ENCODE assay signal across 8 mouse cellular contexts in the genomic region with DNA sequence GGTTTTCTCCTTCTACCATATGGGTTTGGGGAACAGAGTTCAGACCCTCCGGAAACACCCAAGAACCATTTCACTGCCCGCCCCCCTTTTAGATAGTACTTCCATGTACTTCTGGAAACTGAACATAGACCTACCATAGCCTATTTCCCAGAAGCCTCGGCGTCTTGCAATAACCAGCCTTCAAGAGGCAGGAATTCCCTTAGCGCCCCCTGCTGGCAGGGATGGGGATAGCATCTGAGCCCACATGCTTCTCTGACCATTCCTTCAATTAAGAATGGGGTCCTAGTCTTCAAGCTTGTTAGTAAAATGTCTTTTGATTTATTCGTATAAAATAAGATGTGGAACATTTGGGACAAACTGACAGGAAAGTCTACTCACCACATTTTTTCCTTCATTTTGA.
DNase-seq lines count a peak whose midpoint lies in the region; ATAC-seq and TF ChIP-seq lines count a peak whose summit lies in the region.

No protein-coding gene starts in this region.

- no peaks in the 10 kb centered on the region for H3K27me3 ChIP-seq in forebrain, embryonic 11.5 days (ENCODE audit: control insufficient read depth, insufficient read depth, low read length)
- no peaks in the 10 kb centered on the region for H3K27me3 ChIP-seq in forebrain, embryonic 16.5 days (replicated peaks; ENCODE audit: control insufficient read depth, insufficient read depth, low read length)
- H3K27me3 ChIP-seq in midbrain, embryonic 14.5 days (ENCODE audit: control insufficient read depth, insufficient read depth, low read length) = no peaks in the 10 kb centered on the region
- H3K27me3 ChIP-seq in midbrain, embryonic 13.5 days = no peaks in the 10 kb centered on the region
- no peaks in the 10 kb centered on the region for H3K27me3 ChIP-seq in hindbrain, postnatal 0 days (ENCODE audit: insufficient read depth, low read length)

- TF ChIP-seq CTCF in hindbrain, postnatal 0 days (IDR thresholded peaks at IDR 0.05; ENCODE audit: low read depth) = peak; percentile 85

- ATAC-seq in forebrain, embryonic 11.5 days (replicated peaks; ENCODE audit: low FRiP score) = no peak
- ATAC-seq in forebrain, embryonic 16.5 days = no peak
- no peak for ATAC-seq in midbrain, embryonic 14.5 days (ENCODE audit: low FRiP score, low TSS enrichment)
- ATAC-seq in midbrain, embryonic 13.5 days = no peak
- no peak for ATAC-seq in hindbrain, postnatal 0 days
- peak; percentile 51; the same call in 1 of the 2 replicates for ATAC-seq in megakaryocyte progenitor cell, adult 5-6 weeks (replicated peaks; ENCODE audit: poor library complexity)
- no peak for ATAC-seq in inflammation-experienced regulatory T-cells, adult 6 months

- no peak overlapping the region for H3K4me3 ChIP-seq in forebrain, embryonic 11.5 days (ENCODE audit: low read depth, low read length)
- H3K4me3 ChIP-seq in forebrain, embryonic 16.5 days (replicated peaks; ENCODE audit: low read length) = no peak overlapping the region
- H3K4me3 ChIP-seq in midbrain, embryonic 14.5 days (replicated peaks; ENCODE audit: low read depth, low read length) = no peak overlapping the region
- H3K4me3 ChIP-seq in midbrain, embryonic 13.5 days (replicated peaks) = no peak overlapping the region
- no peak overlapping the region for H3K4me3 ChIP-seq in hindbrain, postnatal 0 days (ENCODE audit: low read length)

- 50% methylated on average over 6 of the region's 6 CpGs for WGBS in forebrain, embryonic 11.5 days
- WGBS in forebrain, embryonic 16.5 days = 53% methylated on average over 6 of the region's 6 CpGs
- WGBS in midbrain, embryonic 14.5 days = 51% methylated on average over 6 of the region's 6 CpGs
- 50% methylated on average over 6 of the region's 6 CpGs for WGBS in midbrain, embryonic 13.5 days
- WGBS in hindbrain, postnatal 0 days = 48% methylated on average over 6 of the region's 6 CpGs

- peak; percentile 83 for DNase-seq in forebrain, embryonic 11.5 days (ENCODE audit: low spot score)
- DNase-seq in midbrain, embryonic 14.5 days = peak; percentile 59
- DNase-seq in adrenal gland, postnatal 10 days = peak; percentile 74
- DNase-seq in hindbrain, postnatal 0 days (ENCODE audit: low spot score) = peak; percentile 57

- peaks cover 4% of the 10 kb centered on the region; the same call in 1 of the 2 replicates for H3K4me1 ChIP-seq in forebrain, embryonic 11.5 days (replicated peaks; ENCODE audit: control insufficient read depth, insufficient read depth, low read length)
- H3K4me1 ChIP-seq in forebrain, embryonic 16.5 days (replicated peaks; ENCODE audit: control insufficient read depth, insufficient read depth, low read length) = peaks cover 21% of the 10 kb centered on the region
- H3K4me1 ChIP-seq in midbrain, embryonic 14.5 days (ENCODE audit: control insufficient read depth, insufficient read depth, low read length) = no peaks in the 10 kb centered on the region
- H3K4me1 ChIP-seq in midbrain, embryonic 13.5 days (replicated peaks) = peaks cover 7% of the 10 kb centered on the region
- H3K4me1 ChIP-seq in hindbrain, postnatal 0 days (ENCODE audit: insufficient read depth, low read length) = peaks cover 2% of the 10 kb centered on the region; the same call in 1 of the 2 replicates

- no peak overlapping the region for H3K27ac ChIP-seq in forebrain, embryonic 11.5 days (ENCODE audit: low read depth, low read length)
- H3K27ac ChIP-seq in forebrain, embryonic 16.5 days (ENCODE audit: low read length) = no peak overlapping the region
- H3K27ac ChIP-seq in midbrain, embryonic 14.5 days (replicated peaks; ENCODE audit: low read depth, low read length) = no peak overlapping the region
- H3K27ac ChIP-seq in midbrain, embryonic 13.5 days = no peak overlapping the region
- no peak overlapping the region for H3K27ac ChIP-seq in hindbrain, postnatal 0 days

- H3K4me2 ChIP-seq in forebrain, embryonic 11.5 days (ENCODE audit: low read depth, low read length, severe bottlenecking) = no peak overlapping the region
- H3K4me2 ChIP-seq in forebrain, embryonic 16.5 days (ENCODE audit: low read length) = no peak overlapping the region
- no peak overlapping the region for H3K4me2 ChIP-seq in midbrain, embryonic 14.5 days (ENCODE audit: low read length)
- no peak overlapping the region for H3K4me2 ChIP-seq in midbrain, embryonic 13.5 days (replicated peaks)
- H3K4me2 ChIP-seq in hindbrain, postnatal 0 days (ENCODE audit: low read depth, low read length) = no peak overlapping the region

- H3K9me3 ChIP-seq in forebrain, embryonic 11.5 days (ENCODE audit: control insufficient read depth, low read length) = no peaks in the 10 kb centered on the region
- H3K9me3 ChIP-seq in forebrain, embryonic 16.5 days (ENCODE audit: control insufficient read depth, low read length) = no peaks in the 10 kb centered on the region
- H3K9me3 ChIP-seq in midbrain, embryonic 14.5 days (ENCODE audit: control insufficient read depth, low read length) = no peaks in the 10 kb centered on the region
- no peaks in the 10 kb centered on the region for H3K9me3 ChIP-seq in midbrain, embryonic 13.5 days
- H3K9me3 ChIP-seq in hindbrain, postnatal 0 days (ENCODE audit: low read length) = no peaks in the 10 kb centered on the region

- H3K9ac ChIP-seq in forebrain, embryonic 11.5 days (ENCODE audit: low read length) = no peak overlapping the region
- no peak overlapping the region for H3K9ac ChIP-seq in forebrain, embryonic 16.5 days (replicated peaks; ENCODE audit: low read depth, low read length)
- H3K9ac ChIP-seq in midbrain, embryonic 14.5 days (replicated peaks; ENCODE audit: low read length) = no peak overlapping the region
- H3K9ac ChIP-seq in midbrain, embryonic 13.5 days (replicated peaks) = no peak overlapping the region
- no peak overlapping the region for H3K9ac ChIP-seq in hindbrain, postnatal 0 days (replicated peaks; ENCODE audit: low read length)

- H3K36me3 ChIP-seq in forebrain, embryonic 11.5 days (ENCODE audit: control insufficient read depth, insufficient read depth, low read length) = no peaks in the 10 kb centered on the region
- no peaks in the 10 kb centered on the region for H3K36me3 ChIP-seq in forebrain, embryonic 16.5 days (ENCODE audit: control insufficient read depth, insufficient read depth)
- H3K36me3 ChIP-seq in midbrain, embryonic 14.5 days (ENCODE audit: control insufficient read depth, insufficient read depth, low read length) = no peaks in the 10 kb centered on the region
- no peaks in the 10 kb centered on the region for H3K36me3 ChIP-seq in midbrain, embryonic 13.5 days
- H3K36me3 ChIP-seq in hindbrain, postnatal 0 days (ENCODE audit: insufficient read depth, low read length) = no peaks in the 10 kb centered on the region
